Mouse (Mus musculus) cerebellum, adult 2 months (tissue): ENCODE results near the gene Foxp1.

ENCODE experiments used
- CTCF ChIP-seq: fragments of 200-500 bp; IDR thresholded peaks from 2 replicates; pipeline ENCODE4 v1.5.1; 2011; ENCODE audit warnings: low read depth, mild to moderate bottlenecking, control low read depth, low read length, moderate library complexity, borderline replicate concordance; ENCODE audit not compliant: insufficient read depth
- POLR2A ChIP-seq: fragments of 200-500 bp; IDR thresholded peaks from 2 replicates; pipeline ENCODE4 v1.6.1; 2011; ENCODE audit warnings: low read length, control low read depth, borderline replicate concordance; ENCODE audit not compliant: insufficient read depth

GRCm38 (mm10) chr6:99385059-99385604 is 137.4 kb downstream of the Foxp1 start:
- TF ChIP-seq POLR2A (no peak), CTCF (peak; percentile 33; the same call in 1 of the 2 replicates)
